Mouse (Mus musculus) urinary bladder, postnatal 14 days (tissue): Measurements from ENCODE around the gene Hist1h2ad.
A peak's percentile ranks its signal among the peaks of the same experiment; 100 is the strongest.
"Not testable (repeated sequence)": the region's sequence is repeated elsewhere in the genome, so short reads cannot be mapped to it uniquely, and the experiment has no call there.

ENCODE experiments used
- DNase-seq: peaks from one replicate; pipeline ENCODE4 v3.0.0; 2021; ENCODE audit warnings: low spot score

The Hist1h2ad gene

DNA sequence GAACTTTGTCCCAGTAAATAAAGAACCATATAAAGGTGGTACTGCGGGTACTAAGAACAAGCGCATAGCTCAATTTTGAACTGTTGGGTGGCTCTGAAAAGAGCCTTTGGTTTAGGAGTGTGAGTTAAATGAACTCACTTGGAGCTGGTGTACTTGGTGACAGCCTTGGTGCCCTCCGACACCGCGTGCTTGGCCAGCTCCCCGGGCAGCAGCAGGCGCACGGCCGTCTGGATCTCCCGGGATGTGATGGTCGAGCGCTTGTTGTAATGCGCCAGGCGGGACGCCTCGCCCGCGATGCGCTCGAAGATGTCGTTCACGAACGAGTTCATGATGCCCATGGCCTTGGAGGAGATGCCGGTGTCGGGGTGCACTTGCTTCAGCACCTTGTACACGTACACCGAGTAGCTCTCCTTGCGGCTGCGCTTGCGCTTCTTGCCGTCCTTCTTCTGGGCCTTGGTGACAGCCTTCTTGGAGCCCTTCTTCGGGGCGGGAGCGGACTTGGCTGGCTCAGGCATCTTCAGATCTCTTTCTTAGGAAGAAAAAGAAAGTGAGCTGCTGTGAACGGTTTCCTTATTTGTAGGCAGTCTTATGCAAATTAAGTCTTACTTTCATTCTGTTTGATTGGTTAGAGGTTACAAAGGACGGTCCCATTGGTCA lies 11.4 kb downstream of the Hist1h2ad start:
- DNase-seq, result peak; percentile 69

DNA sequence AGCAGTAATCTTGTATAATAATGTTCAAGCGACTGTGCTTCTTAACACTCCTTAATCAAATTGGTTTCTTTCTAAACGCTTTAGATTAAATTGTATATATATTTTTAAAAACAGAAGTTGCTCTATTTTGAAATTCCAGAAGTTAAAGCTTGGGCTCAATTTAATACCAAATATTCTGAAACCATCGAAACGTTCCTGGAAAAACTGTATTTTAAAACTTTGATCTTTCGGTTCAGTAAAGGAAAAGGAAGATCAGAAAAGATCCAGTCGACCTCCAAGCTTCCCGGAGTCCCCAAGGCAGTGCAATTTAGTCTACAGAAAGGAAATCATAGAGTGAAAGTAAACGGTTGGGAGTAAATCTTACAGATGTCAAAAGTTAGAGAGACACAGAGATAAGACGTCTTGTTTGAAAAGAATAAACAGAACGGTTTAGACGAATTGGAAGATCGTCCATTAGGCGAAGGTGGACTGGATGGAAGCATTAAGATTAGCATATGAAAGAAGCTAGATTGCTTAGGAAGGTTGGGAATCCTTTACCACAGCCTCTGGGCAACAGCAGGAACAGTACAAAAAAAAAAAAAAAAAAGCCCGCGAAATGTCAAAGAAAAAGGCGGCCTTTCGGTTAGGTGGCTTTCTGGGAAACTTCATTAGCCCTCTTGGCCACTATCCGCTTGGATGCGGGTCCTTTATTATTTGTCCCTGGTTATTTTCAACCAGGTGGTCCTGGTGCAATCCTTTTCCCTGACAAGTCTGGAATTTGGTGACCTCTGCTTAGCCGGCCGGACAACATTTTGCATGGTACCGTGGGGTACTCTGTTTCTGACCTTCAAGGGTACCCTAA lies 12.1 kb downstream of the Hist1h2ad start:
- no peak for DNase-seq

DNA sequence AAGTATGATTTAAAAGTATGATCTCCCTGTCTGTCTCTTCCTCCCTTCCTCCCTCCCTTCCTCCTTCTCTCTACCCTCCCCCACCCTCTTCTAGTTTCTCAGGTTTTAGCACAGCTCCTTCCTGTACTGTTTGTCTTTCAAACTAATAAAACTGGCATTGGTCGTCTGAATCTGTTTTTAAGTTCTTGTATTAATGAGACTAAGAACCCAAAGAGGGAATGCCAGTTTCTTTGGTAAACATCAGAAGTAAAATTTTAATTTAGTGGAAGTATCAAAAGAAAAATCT lies 12.7 kb downstream of the Hist1h2ad start:
- no peak for DNase-seq

DNA sequence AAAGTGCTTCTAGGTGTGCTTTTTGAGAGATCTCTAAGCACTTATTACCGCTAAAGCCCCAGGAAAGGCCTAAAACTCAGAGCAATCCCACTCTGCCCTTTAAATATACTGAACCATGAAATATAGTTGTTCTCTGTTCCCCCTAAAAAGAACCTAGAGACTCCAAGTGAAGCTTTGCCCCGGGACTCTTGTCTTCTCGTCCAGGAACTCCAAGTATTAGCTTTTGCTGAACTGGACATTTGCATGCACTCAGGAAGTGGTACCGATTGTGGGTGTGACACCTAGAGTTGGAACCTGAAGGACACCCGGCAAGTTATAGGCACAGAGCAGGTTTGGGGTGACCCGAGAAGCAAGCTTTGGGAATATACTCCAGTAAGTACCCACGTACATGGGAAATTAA lies 17.0 kb downstream of the Hist1h2ad start:
- no peak for DNase-seq

- not testable (repeated sequence) for DNase-seq
These were observed 17.7 kb downstream of the Hist1h2ad start for GRCm38 (mm10) chr13:23591886-23592285.

DNA sequence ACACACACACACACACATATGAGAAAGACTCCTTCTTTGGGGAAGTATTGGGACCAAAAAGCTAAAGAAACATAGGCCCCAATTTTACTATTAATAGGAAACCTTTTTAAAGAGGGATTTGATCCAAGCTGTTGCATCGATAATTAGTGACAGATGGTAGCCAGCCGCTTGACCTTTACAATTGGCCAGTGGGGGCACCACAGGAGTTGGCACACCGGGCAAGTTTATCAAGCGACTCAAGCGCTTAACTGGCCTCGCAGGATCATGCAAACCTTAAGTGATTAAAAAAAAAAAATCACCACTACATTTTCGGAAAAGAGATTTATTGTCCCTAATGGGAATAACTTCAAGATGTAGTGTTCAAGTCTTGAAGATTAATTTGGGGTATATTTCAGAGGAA lies 18.4 kb downstream of the Hist1h2ad start:
- no peak for DNase-seq

DNA sequence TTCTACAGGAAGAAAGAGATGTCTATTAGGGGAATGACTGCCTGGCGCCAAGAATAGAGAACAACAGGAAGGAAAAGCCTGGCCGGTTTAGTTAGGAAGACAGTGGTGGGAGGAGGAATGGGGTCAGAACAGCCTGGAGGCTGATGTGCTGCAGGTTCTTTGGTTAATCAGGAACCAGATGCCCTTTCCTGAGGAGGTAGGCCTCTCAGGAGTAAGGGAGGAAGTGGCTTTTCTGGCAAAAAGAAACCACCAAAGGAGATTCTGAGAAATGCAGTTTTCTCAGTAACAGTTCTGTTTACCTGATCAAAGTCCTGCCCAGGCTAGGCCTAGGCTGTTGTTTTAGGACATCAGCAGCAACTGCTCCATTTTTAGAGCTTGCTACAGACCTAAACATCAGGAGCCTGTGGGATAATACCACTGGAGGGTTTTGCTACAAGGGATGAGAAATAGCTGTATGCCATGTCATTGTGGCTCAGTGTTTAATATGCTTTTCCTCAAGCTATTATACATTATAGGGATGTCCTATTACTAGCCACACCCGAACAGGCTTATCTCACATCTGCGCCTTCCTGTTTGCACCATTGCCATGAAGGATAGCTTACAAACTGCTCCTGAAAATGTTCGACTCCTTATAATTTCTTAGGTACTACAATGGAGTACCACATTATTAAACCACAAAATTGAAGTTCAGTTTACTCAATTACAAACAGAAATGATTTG lies 19.0 kb downstream of the Hist1h2ad start:
- DNase-seq, result peak; percentile 23

DNA sequence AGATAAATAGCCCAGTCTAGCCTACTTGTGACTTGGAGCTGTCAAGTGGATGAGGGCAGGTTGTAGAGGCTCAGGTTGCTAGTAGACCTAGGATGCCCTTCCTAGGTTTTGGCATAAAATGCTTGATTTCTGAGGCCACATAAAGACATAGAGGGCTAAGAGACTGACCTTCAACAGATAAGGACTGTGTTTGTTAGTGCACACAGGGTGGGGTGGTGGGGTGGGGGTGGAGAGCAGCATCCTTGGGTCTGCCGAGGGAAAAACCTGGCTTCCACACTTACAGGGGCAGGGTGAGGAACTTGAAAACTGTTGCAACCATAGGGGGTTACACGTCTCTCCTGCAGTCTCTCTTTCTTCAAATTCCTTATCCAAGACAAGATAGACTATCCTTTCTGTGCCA lies 21.0 kb downstream of the Hist1h2ad start:
- DNase-seq, result no peak

DNA sequence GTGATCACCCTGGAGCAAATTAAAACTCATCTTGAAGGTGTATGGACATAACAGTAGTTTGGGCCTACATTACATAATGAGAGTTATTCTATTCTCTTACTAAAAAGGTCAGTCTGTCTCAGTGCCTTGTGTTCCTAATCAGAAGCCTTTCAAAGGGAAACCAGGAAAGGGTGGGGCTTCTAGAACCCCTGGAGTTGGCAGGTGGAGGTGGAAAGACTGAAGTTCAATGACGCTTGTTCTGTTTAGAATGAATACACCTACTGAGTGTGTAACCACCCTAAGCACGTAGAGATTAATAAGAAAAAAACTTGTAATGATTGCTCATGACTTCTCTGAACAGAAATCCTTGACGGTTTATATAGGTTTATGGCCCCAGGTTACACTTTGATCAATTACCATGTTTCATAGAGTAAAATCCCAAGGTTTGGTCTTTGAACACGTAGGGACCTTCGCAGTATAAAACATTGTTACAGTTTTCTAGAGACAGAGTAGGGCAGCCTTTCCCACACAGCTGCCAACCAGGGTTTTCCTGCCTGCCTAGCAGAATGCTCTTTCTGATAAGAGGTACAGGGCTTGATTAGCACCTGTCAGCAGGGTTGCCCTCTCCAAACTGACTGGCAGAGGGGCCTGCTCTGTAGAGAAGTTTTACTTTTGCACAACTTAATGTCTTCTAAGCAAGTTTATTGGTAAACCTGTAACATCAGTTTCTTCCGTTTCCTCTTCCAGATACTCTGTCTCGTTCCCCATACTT lies 21.6 kb downstream of the Hist1h2ad start:
- no peak for DNase-seq

GRCm38 (mm10) chr13:23597957-23598356 lies 23.8 kb downstream of the Hist1h2ad start:
- DNase-seq, result peak; percentile 81

GRCm38 (mm10) chr13:23603182-23603699 lies 29.1 kb downstream of the Hist1h2ad start:
- DNase-seq, result no peak

- DNase-seq, result no peak
These were observed 30.3 kb downstream of the Hist1h2ad start for GRCm38 (mm10) chr13:23604452-23604851.

DNA sequence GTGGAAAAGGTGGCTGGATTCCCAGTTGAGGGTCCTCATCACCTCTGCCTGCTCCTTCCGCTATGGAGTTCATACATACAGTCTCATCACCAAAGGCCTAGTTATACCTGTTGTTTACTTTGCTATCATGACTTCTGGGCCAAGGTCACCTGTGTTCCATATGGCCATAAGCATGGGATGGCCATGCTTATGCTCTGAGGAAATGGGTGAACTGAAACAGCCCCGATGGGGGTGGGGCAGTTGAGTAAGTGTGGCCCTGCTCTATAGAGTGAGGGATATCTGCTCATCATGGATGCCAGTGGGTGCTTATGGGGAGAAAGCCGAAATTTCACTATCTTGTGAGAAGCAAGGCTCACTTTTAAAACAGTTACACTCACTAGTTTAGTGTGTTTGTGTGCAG lies 30.9 kb downstream of the Hist1h2ad start:
- no peak for DNase-seq

- no peak for DNase-seq
These were observed 35.0 kb downstream of the Hist1h2ad start for GRCm38 (mm10) chr13:23609209-23609608.

DNA sequence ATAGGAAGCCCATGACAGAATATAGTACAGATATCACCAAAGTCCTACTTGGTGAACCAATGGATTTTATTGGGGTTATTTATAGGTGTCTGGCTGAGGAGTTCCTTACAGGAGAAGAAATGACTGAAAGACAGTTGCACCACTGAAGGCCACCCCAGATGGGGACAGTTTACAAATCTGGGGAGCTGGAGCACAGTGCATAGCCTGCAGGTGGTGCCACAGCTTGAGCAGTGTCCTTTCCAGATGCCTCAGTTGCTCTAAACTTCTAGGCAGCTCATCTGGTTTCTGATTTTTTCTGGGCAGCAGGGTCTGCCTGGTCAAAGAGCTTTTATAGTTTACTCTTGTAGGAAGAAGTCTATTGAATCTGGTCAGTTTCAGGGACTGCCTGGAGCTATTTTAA lies 35.7 kb downstream of the Hist1h2ad start:
- no peak for DNase-seq

GRCm38 (mm10) chr13:23610393-23610792 lies 36.2 kb downstream of the Hist1h2ad start:
- no peak for DNase-seq

GRCm38 (mm10) chr13:23611638-23612037 lies 37.5 kb downstream of the Hist1h2ad start:
- no peak for DNase-seq

GRCm38 (mm10) chr13:23620056-23620732 lies 46.0 kb downstream of the Hist1h2ad start:
- DNase-seq, result no peak

DNA sequence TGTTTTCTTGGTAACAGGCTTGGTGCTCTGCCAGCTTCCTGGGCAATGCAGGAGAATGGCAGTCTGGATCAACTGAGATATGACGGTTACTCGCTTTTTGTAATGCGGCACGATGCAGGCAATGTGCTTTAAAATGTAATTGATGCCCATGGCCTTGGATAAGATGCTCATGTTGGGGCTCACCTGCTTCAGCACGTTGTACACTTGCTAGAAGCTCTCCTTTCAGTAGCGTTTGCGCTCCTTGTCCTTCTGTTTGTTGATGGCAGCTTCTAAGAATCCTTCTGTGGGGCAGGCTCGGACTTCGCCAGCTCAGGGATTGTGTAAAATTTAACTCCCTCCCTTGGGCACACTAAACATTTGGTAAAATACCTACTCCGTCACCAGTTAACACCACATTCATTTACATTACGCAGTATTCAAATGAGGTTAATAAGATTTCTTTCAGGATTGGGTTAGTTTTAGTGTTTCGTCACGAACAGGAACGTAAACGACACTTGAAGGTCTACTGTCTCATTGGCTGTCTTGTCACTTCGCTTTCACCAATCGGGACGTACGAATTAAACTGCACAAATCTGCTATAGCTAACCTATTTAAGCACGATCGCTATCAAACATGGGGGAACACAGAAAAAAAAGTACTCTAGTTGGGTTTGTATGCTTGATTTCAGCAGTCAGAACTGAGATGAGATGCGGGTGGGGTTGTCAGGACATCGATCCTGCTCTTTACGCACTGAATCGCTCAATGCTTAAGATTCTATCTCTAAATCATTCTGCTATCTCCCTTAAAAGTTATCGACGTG lies 46.8 kb downstream of the Hist1h2ad start, which contains the start of gene Hist1h2be:
Gene Hist1h2be (minus strand): TSS at position 392 of the 799 bp plus-strand sequence.
- peak; percentile 65 for DNase-seq

- peak; percentile 79 for DNase-seq
These were observed 47.5 kb downstream of the Hist1h2ad start for GRCm38 (mm10) chr13:23621532-23622174.
